Mouse (Mus musculus) CH12.LX (cell line): ENCODE results near the gene Btf3l4. TPM values are rescaled to one million over a fixed set of nuclear protein-coding genes. Genes with fewer than 3 reads are reported as not detected.

Source experiments
- DNase-seq: peaks from one replicate; pipeline ENCODE4 v3.0.0-alpha.2; 2013; ENCODE audit errors: extremely low read depth
- H3K27ac ChIP-seq: 2 replicates; pipeline ENCODE4 v1.5.1; 2012; ENCODE audit warnings: low read depth, mild to moderate bottlenecking, control low read depth, moderate library complexity; ENCODE audit not compliant: insufficient read depth
- H3K27me3 ChIP-seq: replicated peaks from 2 replicates; pipeline ENCODE3; 2012; ENCODE audit warnings: inconsistent platforms
- H3K36me3 ChIP-seq, 2 experiments: replicated peaks in 1 of 2; 2 replicates each; pipeline versions ENCODE3 to v1.6.1; 2012; ENCODE audit warnings: inconsistent platforms in 1 of 2, low read length in 1 of 2, mild to moderate bottlenecking in 1 of 2, mixed read lengths in 1 of 2, moderate library complexity in 1 of 2; ENCODE audit not compliant: control insufficient read depth in 1 of 2, insufficient read depth in 1 of 2
- H3K4me1 ChIP-seq, 2 experiments: 2 replicates each; pipeline ENCODE4 v1.6.1; 2012; ENCODE audit warnings: inconsistent platforms in 1 of 2, moderate library complexity in 1 of 2; ENCODE audit not compliant: insufficient read depth in 2 of 2, control insufficient read depth in 1 of 2
- H3K4me2 ChIP-seq: 2 replicates; pipeline ENCODE4 v1.6.1; 2012; ENCODE audit warnings: low read depth, mild to moderate bottlenecking, control low read depth; ENCODE audit not compliant: poor library complexity, insufficient read depth, severe bottlenecking
- H3K4me3 ChIP-seq, 3 experiments: fragments of 150-350 bp in 1 of 3; sonication (generic) in 1 of 3; replicated peaks in 1 of 3; 2 replicates each; pipeline versions ENCODE3 to v1.5.1; 2011 to 2012; ENCODE audit warnings: low read depth in 2 of 3, low read length in 2 of 3, mild to moderate bottlenecking in 2 of 3, moderate library complexity in 2 of 3, control low read depth in 1 of 3, improper control_type of control experiment in 1 of 3, inconsistent platforms in 1 of 3, mixed read lengths in 1 of 3; ENCODE audit not compliant: poor library complexity in 1 of 3
- H3K79me2 ChIP-seq: replicated peaks from 2 replicates; pipeline ENCODE4 v1.6.1; 2012; ENCODE audit warnings: mild to moderate bottlenecking, moderate library complexity; ENCODE audit not compliant: control insufficient read depth, poor library complexity, insufficient read depth, severe bottlenecking; ENCODE audit errors: extremely low read depth
- H3K9ac ChIP-seq: 2 replicates; pipeline ENCODE4 v1.6.1; 2012; ENCODE audit warnings: low read depth, mild to moderate bottlenecking, control low read depth, moderate library complexity; ENCODE audit not compliant: insufficient read depth
- H3K9me3 ChIP-seq: replicated peaks from 2 replicates; pipeline ENCODE3; 2012; ENCODE audit warnings: low read length, inconsistent platforms, mixed read lengths
- BHLHE40 ChIP-seq: IDR thresholded peaks from 2 replicates; pipeline ENCODE4 v1.6.1; 2011; ENCODE audit warnings: mild to moderate bottlenecking, low read depth, low read length, improper control_type of control experiment
- CHD1 ChIP-seq: IDR thresholded peaks from 2 replicates; pipeline ENCODE4 v1.6.1; 2012; ENCODE audit warnings: low read depth, low read length, improper control_type of control experiment, inconsistent platforms
- CHD2 ChIP-seq: IDR thresholded peaks from 2 replicates; pipeline ENCODE4 v1.6.1; 2011; ENCODE audit warnings: low read length, improper control_type of control experiment
- CTCF ChIP-seq, 2 experiments: IDR thresholded peaks in 1 of 2; conservative IDR thresholded peaks in 1 of 2; 2 replicates each; pipeline ENCODE4 v1.5.1; 2011 to 2012; ENCODE audit warnings: low read depth in 2 of 2, low read length in 2 of 2, improper control_type of control experiment in 1 of 2, inconsistent platforms in 1 of 2, mild to moderate bottlenecking in 1 of 2, moderate library complexity in 1 of 2
- E2F4 ChIP-seq: IDR thresholded peaks from 2 replicates; pipeline ENCODE4 v1.6.1; 2011; ENCODE audit warnings: low read depth, low read length, improper control_type of control experiment; ENCODE audit not compliant: insufficient replicate concordance
- ELF1 ChIP-seq: IDR thresholded peaks from 2 replicates; pipeline ENCODE4 v1.6.1; 2014; ENCODE audit warnings: low read depth, mild to moderate bottlenecking, inconsistent platforms, low read length, improper control_type of control experiment
- EP300 ChIP-seq: IDR thresholded peaks from 2 replicates; pipeline ENCODE4 v1.6.1; 2011; ENCODE audit warnings: low read length, improper control_type of control experiment
- ETS1 ChIP-seq: conservative IDR thresholded peaks from 2 replicates; pipeline ENCODE4 v1.6.1; 2012; ENCODE audit warnings: low read depth, mild to moderate bottlenecking, inconsistent platforms, low read length, improper control_type of control experiment, moderate library complexity
- GABPA ChIP-seq: IDR thresholded peaks from 2 replicates; pipeline ENCODE4 v1.6.1; 2012; ENCODE audit warnings: low read depth, low read length, improper control_type of control experiment, inconsistent platforms; ENCODE audit not compliant: insufficient replicate concordance
- HCFC1 ChIP-seq: IDR thresholded peaks from 2 replicates; pipeline ENCODE4 v1.6.1; 2012; ENCODE audit warnings: low read depth, mild to moderate bottlenecking, inconsistent platforms, low read length, improper control_type of control experiment
- IRF4 ChIP-seq: IDR thresholded peaks from 2 replicates; pipeline ENCODE4 v1.6.1; 2014; ENCODE audit warnings: low read depth, mild to moderate bottlenecking, inconsistent platforms, low read length, improper control_type of control experiment
- JUN ChIP-seq: IDR thresholded peaks from 2 replicates; pipeline ENCODE4 v1.6.1; 2011; ENCODE audit warnings: low read depth, mild to moderate bottlenecking, low read length, improper control_type of control experiment, moderate library complexity; ENCODE audit not compliant: insufficient read depth
- JUND ChIP-seq: conservative IDR thresholded peaks from 2 replicates; pipeline ENCODE4 v1.6.1; 2011; ENCODE audit warnings: low read depth, low read length, improper control_type of control experiment
- KAT2A ChIP-seq: IDR thresholded peaks from 2 replicates; pipeline ENCODE4 v1.6.1; 2012; ENCODE audit warnings: low read length, improper control_type of control experiment, inconsistent platforms; ENCODE audit not compliant: insufficient replicate concordance
- MAFK ChIP-seq: IDR thresholded peaks from 2 replicates; pipeline ENCODE4 v1.6.1; 2011; ENCODE audit warnings: low read length, improper control_type of control experiment; ENCODE audit not compliant: insufficient replicate concordance
- MAX ChIP-seq: IDR thresholded peaks from 2 replicates; pipeline ENCODE4 v1.6.1; 2011; ENCODE audit warnings: low read length, improper control_type of control experiment
- MAZ ChIP-seq: IDR thresholded peaks from 2 replicates; pipeline ENCODE4 v1.6.1; 2012; ENCODE audit warnings: low read depth, mild to moderate bottlenecking, inconsistent platforms, low read length, improper control_type of control experiment, moderate library complexity
- MEF2A ChIP-seq: IDR thresholded peaks from 2 replicates; pipeline ENCODE4 v1.6.1; 2014; ENCODE audit warnings: low read depth, mild to moderate bottlenecking, inconsistent platforms, low read length, improper control_type of control experiment, borderline replicate concordance
- MXI1 ChIP-seq: IDR thresholded peaks from 2 replicates; pipeline ENCODE4 v1.6.1; 2011; ENCODE audit warnings: mild to moderate bottlenecking, low read depth, low read length, improper control_type of control experiment
- MYC ChIP-seq: IDR thresholded peaks from 2 replicates; pipeline ENCODE4 v1.6.1; 2011; ENCODE audit warnings: low read depth, mild to moderate bottlenecking, improper control_type of control experiment, low read length
- NELFE ChIP-seq: IDR thresholded peaks from 2 replicates; pipeline ENCODE4 v1.6.1; 2011; ENCODE audit warnings: low read depth, low read length, improper control_type of control experiment
- NRF1 ChIP-seq: IDR thresholded peaks from 2 replicates; pipeline ENCODE4 v1.6.1; 2014; ENCODE audit warnings: low read depth, mild to moderate bottlenecking, inconsistent platforms, low read length, improper control_type of control experiment, moderate library complexity
- PAX5 ChIP-seq: IDR thresholded peaks from 2 replicates; pipeline ENCODE4 v1.6.1; 2012; ENCODE audit warnings: low read length, inconsistent platforms, mixed read lengths
- POLR2A ChIP-seq: IDR thresholded peaks from 2 replicates; pipeline ENCODE4 v1.6.1; 2011; ENCODE audit warnings: low read depth, mild to moderate bottlenecking, improper control_type of control experiment, low read length
- POLR2AphosphoS2 ChIP-seq: IDR thresholded peaks from 2 replicates; pipeline ENCODE4 v1.6.1; 2011; ENCODE audit warnings: low read depth, low read length, improper control_type of control experiment
- RAD21 ChIP-seq: IDR thresholded peaks from 2 replicates; pipeline ENCODE4 v1.6.1; 2011; ENCODE audit warnings: low read depth, mild to moderate bottlenecking, low read length, improper control_type of control experiment, moderate library complexity
- RCOR1 ChIP-seq: conservative IDR thresholded peaks from 2 replicates; pipeline ENCODE4 v1.6.1; 2012; ENCODE audit warnings: low read depth, mild to moderate bottlenecking, inconsistent platforms, low read length, improper control_type of control experiment
- SIN3A ChIP-seq: IDR thresholded peaks from 2 replicates; pipeline ENCODE4 v1.6.1; 2012; ENCODE audit warnings: low read length, improper control_type of control experiment, inconsistent platforms
- SMC3 ChIP-seq: IDR thresholded peaks from 2 replicates; pipeline ENCODE4 v1.6.1; 2011; ENCODE audit warnings: low read depth, low read length, improper control_type of control experiment
- TBP ChIP-seq: conservative IDR thresholded peaks from 2 replicates; pipeline ENCODE4 v1.6.1; 2011; ENCODE audit warnings: low read depth, low read length, improper control_type of control experiment
- TCF12 ChIP-seq: IDR thresholded peaks from 2 replicates; pipeline ENCODE4 v1.6.1; 2014; ENCODE audit warnings: low read depth, mild to moderate bottlenecking, inconsistent platforms, low read length, improper control_type of control experiment
- UBTF ChIP-seq: IDR thresholded peaks from 2 replicates; pipeline ENCODE4 v1.6.1; 2012; ENCODE audit warnings: low read depth, mild to moderate bottlenecking, inconsistent platforms, low read length, improper control_type of control experiment, moderate library complexity
- USF1 ChIP-seq: IDR thresholded peaks from 2 replicates; pipeline ENCODE4 v1.6.1; 2014; ENCODE audit warnings: low read depth, mild to moderate bottlenecking, inconsistent platforms, low read length, improper control_type of control experiment
- USF2 ChIP-seq: conservative IDR thresholded peaks from 2 replicates; pipeline ENCODE4 v1.6.1; 2011; ENCODE audit warnings: low read depth, low read length, improper control_type of control experiment
- ZC3H11A ChIP-seq: IDR thresholded peaks from 2 replicates; pipeline ENCODE4 v1.6.1; 2012; ENCODE audit warnings: low read depth, mild to moderate bottlenecking, inconsistent platforms, low read length, improper control_type of control experiment
- ZKSCAN1 ChIP-seq: IDR thresholded peaks from 2 replicates; pipeline ENCODE4 v1.6.1; 2012; ENCODE audit warnings: low read depth, inconsistent platforms, low read length, improper control_type of control experiment, borderline replicate concordance
- ZMIZ1 ChIP-seq: IDR thresholded peaks from 2 replicates; pipeline ENCODE4 v1.6.1; 2012; ENCODE audit warnings: low read depth, mild to moderate bottlenecking, inconsistent platforms, low read length, improper control_type of control experiment
- ZNF384 ChIP-seq: IDR thresholded peaks from 2 replicates; pipeline ENCODE4 v1.6.1; 2012; ENCODE audit warnings: low read depth, low read length, improper control_type of control experiment, inconsistent platforms
- dilution Hi-C: fragments of 300-500 bp; cut with MboI; formaldehyde crosslinking; loops from 2 replicates; pipeline ENCODE4 v1.14.3; 2020; ENCODE audit warnings: low sequenced_read_pairs; ENCODE audit not compliant: extremely low pct_unique_long_range_greater_than_20kb, extremely low pct_ligation_motif_present
- in situ Hi-C: fragments of 300-500 bp; cut with MboI; formaldehyde crosslinking; loops from 3 replicates; pipeline ENCODE4 v1.14.3; 2019; ENCODE audit warnings: low sequenced_read_pairs, low pct_ligation_motif_present, low pct_unique_long_range_greater_than_20kb, mixed read lengths
- polyA plus RNA-seq: library from polyadenylated mRNA; unstranded; fragments of >175 nt; gene quantifications from 2 replicates; pipeline ENCODE4 v1.2.1, GENCODE M21; 2012; ENCODE audit warnings: low read depth; ENCODE audit not compliant: insufficient read length
- total RNA-seq, 2 experiments: library from RNA; depleted of rRNA; stranded (reverse); fragments of 300-350 nt in 1 of 2; fragments of >200 nt in 1 of 2; gene quantifications; 2 replicates each; pipeline ENCODE4 v1.2.3; 2012 to 2014

Btf3l4 gene
- total and polyA plus RNA-seq, 3 experiments: 33.3 to 67.6 (median 52.7) TPM

- Histone ChIP-seq H3K4me1 (peaks cover 0 to 19% of the 10 kb centered on the region in 2 experiments; a peak in 2 of 4 replicates), H3K9ac (peak within 1 kb of the TSS; percentile 68), H3K4me2 (peak within 1 kb of the TSS; percentile 82), H3K36me3 (peaks cover 0 to 14% of the 10 kb centered on the region in 2 experiments), H3K27me3 (no peaks in the 10 kb centered on the region), H3K79me2 (peaks cover 25% of the 10 kb centered on the region), H3K4me3 (peak within 1 kb of the TSS; percentile 87 to 98 (median 97)), H3K9me3 (no peaks in the 10 kb centered on the region), H3K27ac (peak within 1 kb of the TSS; percentile 53)
- in situ Hi-C loops: no loop called here
- dilution Hi-C loops: no loop called here
- peak; percentile 90 for DNase-seq
- peak; percentile 95 for TF ChIP-seq MAX
- no peak for TF ChIP-seq E2F4
- no peak for TF ChIP-seq PAX5
- no peak for TF ChIP-seq CTCF (conservative IDR thresholded peaks at IDR 0.05 in 1 of 2, IDR thresholded peaks at IDR 0.05 in 1 of 2; ENCODE audit: low read depth in 2 of 2, low read length in 2 of 2)
- TF ChIP-seq CHD1: no peak
- no peak for TF ChIP-seq ETS1
- TF ChIP-seq KAT2A: peak; percentile 87; the same call in 1 of the 2 replicates
- TF ChIP-seq ELF1: peak; percentile 91
- no peak for TF ChIP-seq ZC3H11A
- no peak for TF ChIP-seq USF2
- TF ChIP-seq JUND: no peak
- 0 out of 2 replicates have a peak, but pooled peaks have one; percentile 41 for TF ChIP-seq CHD2
- no peak for TF ChIP-seq MAFK
- TF ChIP-seq IRF4: peak; percentile 46; the same call in 1 of the 2 replicates
- peak; percentile 75 for TF ChIP-seq TBP
- peak; percentile 94 for TF ChIP-seq MYC
- peak; percentile 70 for TF ChIP-seq TCF12
- TF ChIP-seq NELFE: peak; percentile 87
- TF ChIP-seq JUN: no peak
- peak; percentile 91 for TF ChIP-seq HCFC1
- TF ChIP-seq MAZ: no peak
- no peak for TF ChIP-seq RCOR1
- peak; percentile 93 for TF ChIP-seq POLR2A
- no peak for TF ChIP-seq NRF1
- TF ChIP-seq SMC3: no peak
- TF ChIP-seq ZKSCAN1: no peak
- peak; percentile 96 for TF ChIP-seq MXI1
- TF ChIP-seq BHLHE40: no peak
- TF ChIP-seq UBTF: 0 out of 2 replicates have a peak, but pooled peaks have one; percentile 46
- TF ChIP-seq MEF2A: no peak
- TF ChIP-seq ZNF384: no peak
- TF ChIP-seq RAD21: no peak
- peak; percentile 47; the same call in 1 of the 2 replicates for TF ChIP-seq ZMIZ1
- TF ChIP-seq SIN3A: peak; percentile 93
- peak; percentile 76 for TF ChIP-seq POLR2AphosphoS2
- TF ChIP-seq USF1: no peak
- no peak for TF ChIP-seq EP300
- no peak; the same call in 1 of the 2 replicates for TF ChIP-seq GABPA
Measured at GRCm38 (mm10) chr4:108847715-108848504, 14.5 kb upstream of the Btf3l4 start, which contains the start of gene Kti12. Kti12 (plus strand) TSS chr4:108847785.
